Comparison of ENCODE assay signal across 27 mouse cellular contexts in genomic region chr17:87089296-87089695, GRCm38 (mm10).
"Had no signal": no experiment of that assay in that cellular context is flagged by ENCODE, and none has a peak within 500 bp of the region (broad histone marks: within the 10 kb centered on the region; RNA-seq: fewer than 3 reads in every experiment).

No protein-coding gene starts in this region.

- H3K27ac ChIP-seq: embryonic facial prominence, embryonic 10.5 days; embryonic facial prominence, embryonic 12.5 days; embryonic facial prominence, embryonic 13.5 days; embryonic facial prominence, embryonic 15.5 days; forebrain, embryonic 10.5 days; forebrain, embryonic 12.5 days; forebrain, embryonic 13.5 days; forebrain, embryonic 15.5 days; gastrocnemius, adult 2 months; heart, adult 2 months had no signal

- DNase-seq: cerebellum, adult 8-10 months; cerebellum, adult 9-10 months; cerebellum, adult 9-11 months; cerebellum, postnatal 10 days; cerebellum, postnatal 14 days; cerebellum, postnatal 25 days; cerebellum, postnatal 36 days; embryo, embryonic 11 days; forebrain, postnatal 0 days; gastrocnemius, adult 2 months; gastrocnemius, postnatal 10 days; gastrocnemius, postnatal 14 days; gastrocnemius, postnatal 25 days; gastrocnemius, postnatal 36 days; heart, adult 18-20 months; heart, adult 2 months had no signal

- H3K27me3 ChIP-seq: embryonic facial prominence, embryonic 12.5 days; embryonic facial prominence, embryonic 13.5 days; embryonic facial prominence, embryonic 15.5 days; forebrain, embryonic 12.5 days; forebrain, embryonic 13.5 days; forebrain, embryonic 15.5 days had no signal

- ATAC-seq: forebrain, embryonic 13.5 days; forebrain, embryonic 14.5 days; forebrain, embryonic 15.5 days; forebrain, embryonic 16.5 days; forebrain, postnatal 0 days had no signal

- H3K36me3 ChIP-seq: embryonic facial prominence, embryonic 10.5 days; embryonic facial prominence, embryonic 12.5 days; embryonic facial prominence, embryonic 13.5 days; embryonic facial prominence, embryonic 15.5 days; forebrain, embryonic 10.5 days; forebrain, embryonic 12.5 days; forebrain, embryonic 15.5 days had no signal

- H3K9me3 ChIP-seq: embryonic facial prominence, embryonic 10.5 days; embryonic facial prominence, embryonic 12.5 days; embryonic facial prominence, embryonic 13.5 days; embryonic facial prominence, embryonic 15.5 days; forebrain, embryonic 10.5 days; forebrain, embryonic 12.5 days; forebrain, embryonic 13.5 days; forebrain, embryonic 15.5 days had no signal

- H3K4me1 ChIP-seq: embryonic facial prominence, embryonic 10.5 days; embryonic facial prominence, embryonic 12.5 days; embryonic facial prominence, embryonic 13.5 days; embryonic facial prominence, embryonic 15.5 days; forebrain, embryonic 10.5 days; forebrain, embryonic 12.5 days; forebrain, embryonic 13.5 days had no signal

- H3K4me3 ChIP-seq: embryonic facial prominence, embryonic 10.5 days; embryonic facial prominence, embryonic 12.5 days; embryonic facial prominence, embryonic 13.5 days; embryonic facial prominence, embryonic 15.5 days; erythroblast, embryonic 14.5 days; forebrain, embryonic 10.5 days; forebrain, embryonic 12.5 days; forebrain, embryonic 13.5 days; forebrain, embryonic 15.5 days; gastrocnemius, adult 2 months; heart, adult 2 months had no signal

- H3K4me2 ChIP-seq: embryonic facial prominence, embryonic 12.5 days; embryonic facial prominence, embryonic 13.5 days; embryonic facial prominence, embryonic 15.5 days; forebrain, embryonic 12.5 days; forebrain, embryonic 13.5 days; forebrain, embryonic 15.5 days had no signal

- H3K9ac ChIP-seq: embryonic facial prominence, embryonic 12.5 days; embryonic facial prominence, embryonic 13.5 days; embryonic facial prominence, embryonic 15.5 days; forebrain, embryonic 12.5 days; forebrain, embryonic 13.5 days; forebrain, embryonic 15.5 days; forebrain, postnatal 0 days had no signal
